19 mouse cellular contexts compared by ENCODE assay signal in the genomic region with DNA sequence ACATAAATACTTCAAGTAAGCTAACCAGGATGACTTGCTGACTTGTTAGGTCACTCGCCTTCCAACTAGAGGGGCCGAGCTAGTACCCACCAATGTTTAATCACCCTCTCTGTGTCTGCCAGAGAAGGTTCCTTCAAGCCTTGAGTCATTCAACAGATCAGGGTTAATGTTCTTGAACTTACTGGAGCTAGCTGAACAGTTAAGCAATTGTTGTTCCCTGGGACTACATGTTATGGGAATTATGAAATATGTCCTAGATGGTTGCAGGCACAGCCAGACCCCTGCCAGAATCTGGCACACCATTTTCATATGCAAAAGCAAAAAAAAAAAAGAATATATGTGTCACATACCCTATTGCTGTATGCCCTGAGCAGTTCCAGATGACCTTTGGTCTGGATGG.
DNase-seq lines count a peak whose midpoint lies in the region; ATAC-seq and TF ChIP-seq lines count a peak whose summit lies in the region.
"Had no signal": no experiment of that assay in that cellular context is flagged by ENCODE, and none has a peak within 500 bp of the region (broad histone marks: within the 10 kb centered on the region; RNA-seq: fewer than 3 reads in every experiment).

No protein-coding gene starts in this region.

- no peak overlapping the region for H3K4me2 ChIP-seq in kidney, postnatal 0 days (ENCODE audit: low read length)
- no peak overlapping the region for H3K4me2 ChIP-seq in stomach, embryonic 14.5 days (replicated peaks; ENCODE audit: low read depth, low read length)
- H3K4me2 ChIP-seq in stomach, postnatal 0 days (replicated peaks; ENCODE audit: low read depth) = no peak overlapping the region
- H3K4me2 ChIP-seq: forebrain, embryonic 15.5 days; hindbrain, embryonic 12.5 days had no signal

- H3K27ac ChIP-seq in kidney, postnatal 0 days = peak overlapping the region; percentile 13; the same call in 1 of the 2 replicates
- H3K27ac ChIP-seq in stomach, embryonic 14.5 days (ENCODE audit: low read length) = peak overlapping the region; percentile 36; the same call in 1 of the 2 replicates
- H3K27ac ChIP-seq in stomach, postnatal 0 days (replicated peaks) = no peak overlapping the region
- no peak overlapping the region for H3K27ac ChIP-seq in thymus, adult 2 months (ENCODE audit: control insufficient read depth, insufficient read depth, low read length)
- H3K27ac ChIP-seq: forebrain, embryonic 15.5 days; heart, embryonic 10.5 days; hindbrain, embryonic 12.5 days had no signal

- H3K9ac ChIP-seq in kidney, postnatal 0 days (ENCODE audit: low read depth, low read length) = no peak overlapping the region
- H3K9ac ChIP-seq in stomach, embryonic 14.5 days (replicated peaks; ENCODE audit: low read depth, low read length) = no peak overlapping the region
- no peak overlapping the region for H3K9ac ChIP-seq in stomach, postnatal 0 days (ENCODE audit: low read length)
- H3K9ac ChIP-seq: forebrain, embryonic 15.5 days; hindbrain, embryonic 12.5 days had no signal

- no peak for TF ChIP-seq EP300 in stomach, postnatal 0 days (optimal IDR thresholded peaks at IDR 0.05)

- H3K27me3 ChIP-seq in kidney, postnatal 0 days (ENCODE audit: insufficient read depth, low read length) = no peaks in the 10 kb centered on the region
- no peaks in the 10 kb centered on the region for H3K27me3 ChIP-seq in stomach, embryonic 14.5 days (ENCODE audit: control insufficient read depth, insufficient read depth, low read length)
- H3K27me3 ChIP-seq in stomach, postnatal 0 days (ENCODE audit: control insufficient read depth, insufficient read depth, low read length) = no peaks in the 10 kb centered on the region
- no peaks in the 10 kb centered on the region for H3K27me3 ChIP-seq in thymus, adult 2 months (ENCODE audit: control insufficient read depth, insufficient read depth, low read length)
- H3K27me3 ChIP-seq: forebrain, embryonic 15.5 days; hindbrain, embryonic 12.5 days had no signal

- DNase-seq in embryo, embryonic 11 days = peak; percentile 7
- no peak for DNase-seq in embryo, embryonic 9.5 days (ENCODE audit: extremely low spot score)
- DNase-seq in kidney, postnatal 0 days (ENCODE audit: low spot score) = no peak
- no peak for DNase-seq in kidney, postnatal 4 days
- DNase-seq in stomach, postnatal 0 days (ENCODE audit: low spot score) = no peak
- no peak for DNase-seq in thymus, adult 2 months
- DNase-seq: cerebellum, adult 11-12 months; cerebellum, adult 9-10 months; cerebellum, postnatal 25 days; gastrocnemius, postnatal 10 days; heart, adult 18-20 months; heart, postnatal 10 days; heart, postnatal 4 days had no signal

- H3K4me1 ChIP-seq in kidney, postnatal 0 days (replicated peaks; ENCODE audit: insufficient read depth, low read length) = 0 out of 2 replicates have a peak, but pooled peaks cover 3% of the 10 kb centered on the region
- H3K4me1 ChIP-seq in stomach, embryonic 14.5 days (ENCODE audit: control insufficient read depth, insufficient read depth, low read length) = no peaks in the 10 kb centered on the region
- no peaks in the 10 kb centered on the region for H3K4me1 ChIP-seq in stomach, postnatal 0 days (replicated peaks; ENCODE audit: control insufficient read depth, insufficient read depth)
- no peaks in the 10 kb centered on the region for H3K4me1 ChIP-seq in thymus, adult 2 months (replicated peaks; ENCODE audit: control insufficient read depth, insufficient read depth, low read length)

- ATAC-seq in kidney, postnatal 0 days (replicated peaks; ENCODE audit: low FRiP score, low read depth) = no peak
- ATAC-seq in stomach, embryonic 14.5 days (ENCODE audit: insufficient number of reproducible peaks, insufficient read depth, low FRiP score, low read depth) = no peak
- ATAC-seq in stomach, postnatal 0 days (ENCODE audit: low FRiP score, low TSS enrichment) = no peak
- ATAC-seq: forebrain, embryonic 15.5 days; hindbrain, embryonic 16.5 days; inflammation-experienced regulatory T-cells, adult 6 months had no signal

- H3K4me3 ChIP-seq in kidney, postnatal 0 days (replicated peaks; ENCODE audit: low read depth, low read length) = no peak overlapping the region
- no peak overlapping the region for H3K4me3 ChIP-seq in stomach, embryonic 14.5 days (ENCODE audit: low read depth, low read length)
- no peak overlapping the region for H3K4me3 ChIP-seq in stomach, postnatal 0 days (ENCODE audit: low read depth, low read length)
- H3K4me3 ChIP-seq in thymus, adult 2 months (ENCODE audit: control insufficient read depth, insufficient read depth, low read length) = no peak overlapping the region
- H3K4me3 ChIP-seq: forebrain, embryonic 15.5 days; heart, embryonic 10.5 days; hindbrain, embryonic 12.5 days had no signal

- TF ChIP-seq POLR2A in thymus, adult 2 months (IDR thresholded peaks at IDR 0.05; ENCODE audit: control insufficient read depth, extremely low read depth, insufficient read depth, low read length, poor library complexity) = no peak

- 59% methylated on average over 2 of the region's 2 CpGs for WGBS in kidney, postnatal 0 days
- 70% methylated on average over 2 of the region's 2 CpGs for WGBS in stomach, embryonic 14.5 days
- 86% methylated on average over 2 of the region's 2 CpGs for WGBS in stomach, postnatal 0 days
- 91% methylated on average over 2 of the region's 2 CpGs for WGBS in thymus, adult 2 months

- H3K36me3 ChIP-seq in kidney, postnatal 0 days (ENCODE audit: insufficient read depth, low read length) = no peaks in the 10 kb centered on the region
- H3K36me3 ChIP-seq in stomach, embryonic 14.5 days (ENCODE audit: control insufficient read depth, insufficient read depth, low read length) = no peaks in the 10 kb centered on the region
- no peaks in the 10 kb centered on the region for H3K36me3 ChIP-seq in stomach, postnatal 0 days (ENCODE audit: control insufficient read depth, insufficient read depth, low read length)
- H3K36me3 ChIP-seq in thymus, adult 2 months (ENCODE audit: control insufficient read depth, insufficient read depth, low read length) = no peaks in the 10 kb centered on the region
- H3K36me3 ChIP-seq: forebrain, embryonic 15.5 days; heart, embryonic 10.5 days; hindbrain, embryonic 12.5 days had no signal

- TF ChIP-seq CTCF in kidney, postnatal 0 days (IDR thresholded peaks at IDR 0.05; ENCODE audit: low read depth) = no peak
- no peak for TF ChIP-seq CTCF in stomach, postnatal 0 days (IDR thresholded peaks at IDR 0.05; ENCODE audit: low read depth)
- TF ChIP-seq CTCF in thymus, adult 2 months (IDR thresholded peaks at IDR 0.05; ENCODE audit: borderline replicate concordance, control insufficient read depth, extremely low read depth, insufficient read depth, low read length, poor library complexity) = no peak

- H3K9me3 ChIP-seq in kidney, postnatal 0 days (replicated peaks; ENCODE audit: low read length) = no peaks in the 10 kb centered on the region
- H3K9me3 ChIP-seq in stomach, embryonic 14.5 days (ENCODE audit: control insufficient read depth, low read depth, low read length) = no peaks in the 10 kb centered on the region
- no peaks in the 10 kb centered on the region for H3K9me3 ChIP-seq in stomach, postnatal 0 days (ENCODE audit: control insufficient read depth, low read length)
- H3K9me3 ChIP-seq: forebrain, embryonic 15.5 days; heart, embryonic 10.5 days; hindbrain, embryonic 12.5 days had no signal

Comparison
In these comparisons a context has a peak if more than half of its experiments do, and no peak if none do; other contexts are left out.
1. H3K27ac ChIP-seq: peak in kidney, postnatal 0 days (single experiment) and stomach, embryonic 14.5 days (single experiment); none in stomach, postnatal 0 days (single experiment) and thymus, adult 2 months (single experiment).